Mouse (Mus musculus) regulatory T cell (primary cell): ENCODE data around the gene Ski.

Experiments
- in situ Hi-C: fragments of 300-600 bp; cut with MboI, MseI; formaldehyde crosslinking; loops from one replicate; pipeline ENCODE4 v1.15.1; 2025; ENCODE audit warnings: high pct_unique_total_duplicates

Gene Ski

DNA sequence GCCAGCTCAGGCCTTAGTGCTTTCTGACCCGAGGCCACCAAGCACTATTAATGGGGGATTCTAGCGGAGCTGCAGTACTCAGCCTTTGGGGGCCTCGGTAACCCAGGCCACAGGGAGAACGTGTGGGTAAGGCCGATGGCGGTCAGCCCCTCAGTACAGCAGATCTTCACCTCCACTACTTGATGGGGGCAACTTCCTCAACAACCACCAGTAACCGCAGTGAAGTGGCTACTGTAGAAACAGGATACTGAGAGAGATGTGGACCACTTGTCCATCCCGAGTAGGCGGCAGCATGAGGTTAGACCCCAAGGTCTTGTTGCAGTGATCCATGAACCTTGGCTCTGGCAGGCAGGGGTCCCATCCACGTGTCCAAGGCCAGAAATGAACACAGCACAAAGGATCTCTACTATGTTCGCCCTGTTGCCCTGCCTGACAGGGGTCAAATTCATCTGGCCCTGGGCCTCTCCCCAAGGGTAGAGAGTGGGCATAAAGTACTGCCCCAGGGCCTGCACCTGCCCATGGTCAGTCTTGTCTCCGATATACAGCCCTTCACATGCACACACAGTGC is 71.1 kb downstream of the Ski start:
- in situ Hi-C loops: no loop called here

DNA sequence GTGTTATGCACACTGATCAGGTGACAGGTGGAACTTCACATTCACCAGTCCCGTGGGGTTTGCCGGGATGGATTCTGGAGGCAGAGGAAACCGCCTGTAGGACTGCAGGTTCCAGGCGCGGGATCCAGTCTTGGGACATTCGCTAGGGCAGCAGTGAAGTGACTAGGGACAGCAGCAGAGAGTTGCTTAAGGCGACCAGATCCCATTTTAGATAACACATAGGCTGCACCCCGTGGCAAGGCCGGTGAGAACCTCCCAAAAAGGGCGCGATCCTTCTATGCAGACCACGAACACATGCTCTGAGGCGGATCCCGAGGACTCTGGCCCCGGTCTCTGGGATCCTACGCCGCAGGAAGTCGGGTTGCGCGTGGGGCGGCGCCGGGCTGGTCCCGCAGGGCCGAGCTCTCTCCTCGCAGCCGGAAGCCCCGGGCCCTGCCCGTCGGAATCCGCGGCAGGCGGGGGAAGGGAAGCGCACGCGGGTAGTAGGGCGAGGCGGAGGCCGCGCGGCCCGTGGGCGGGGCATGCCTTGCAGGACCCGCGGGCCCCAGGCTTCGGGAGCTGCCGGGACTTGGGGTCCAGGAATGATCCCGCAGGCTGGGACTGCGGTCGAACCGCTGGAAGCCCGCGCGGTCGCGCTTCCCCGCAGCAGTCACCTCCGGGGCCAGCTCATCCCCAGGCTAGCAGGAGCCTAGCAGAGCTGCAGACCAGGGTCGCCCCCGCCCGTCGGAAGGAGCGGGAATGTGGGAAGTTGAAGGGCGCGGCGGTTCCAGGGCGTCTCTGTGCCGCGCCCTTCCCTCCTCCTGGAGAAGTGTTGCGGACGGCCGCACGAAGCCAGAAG is 71.9 kb downstream of the Ski start:
- in situ Hi-C loops: no loop called here

DNA sequence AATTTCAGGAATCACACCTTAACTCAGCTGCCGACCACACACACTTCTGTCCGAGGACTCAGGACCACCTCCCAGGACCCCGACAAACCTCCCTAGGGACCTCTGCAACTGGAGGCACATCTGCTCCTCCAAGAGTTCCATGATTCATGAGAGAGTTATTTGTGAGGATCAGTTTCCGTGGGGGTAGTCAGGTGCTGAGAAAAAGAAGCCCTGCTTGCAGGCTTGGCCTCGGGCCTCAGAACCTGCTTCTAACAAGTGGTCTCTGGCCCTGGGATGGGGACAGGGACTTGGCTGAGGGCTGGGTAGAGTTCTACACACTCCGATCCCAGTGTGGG is 72.5 kb downstream of the Ski start:
- in situ Hi-C loops: loop anchor here (5.0 kb wide), 1 partner anchor 58 kb away; no protein-coding TSS in a partner anchor

DNA sequence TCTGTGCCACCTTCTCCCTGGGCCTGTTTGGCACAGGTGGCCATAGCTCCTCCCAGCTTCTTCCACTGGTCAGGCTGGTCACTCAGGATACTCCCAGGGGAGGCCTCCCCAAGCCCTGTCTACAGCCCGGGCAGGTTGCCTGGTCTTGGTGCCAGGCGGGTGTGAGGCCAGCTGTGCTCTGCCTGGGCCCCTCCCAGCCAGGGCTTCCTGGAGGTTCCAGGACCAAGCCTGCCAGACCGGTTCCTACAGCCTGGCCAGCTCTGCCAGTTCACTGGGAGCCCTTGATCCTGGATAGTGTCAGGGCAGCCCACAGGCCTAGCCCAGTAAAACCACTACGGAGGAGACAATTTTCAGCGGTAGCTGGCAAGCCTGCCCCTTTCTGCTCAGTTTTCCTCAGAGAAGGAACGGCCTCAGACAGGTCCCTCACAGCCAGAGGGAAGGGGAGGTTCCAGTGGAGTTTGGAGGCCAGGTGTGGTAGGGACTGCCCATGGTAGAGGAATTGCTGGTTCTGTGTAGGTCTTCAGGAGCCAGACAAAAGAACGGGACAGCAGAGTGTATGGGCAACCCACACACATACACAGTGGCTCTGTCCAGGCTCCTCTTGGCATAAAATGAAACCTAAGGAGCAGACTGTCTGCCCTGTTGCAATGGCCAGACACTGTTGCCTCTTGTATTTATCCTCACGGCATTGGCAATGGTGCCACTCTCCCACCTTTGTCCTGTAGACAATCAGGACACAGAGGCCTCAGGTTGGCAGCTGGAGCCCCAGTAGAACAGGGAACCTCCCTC is 73.3 kb downstream of the Ski start:
- in situ Hi-C loops: loop anchor here (5.0 kb wide), 1 partner anchor 57 kb away; no protein-coding TSS in a partner anchor

DNA sequence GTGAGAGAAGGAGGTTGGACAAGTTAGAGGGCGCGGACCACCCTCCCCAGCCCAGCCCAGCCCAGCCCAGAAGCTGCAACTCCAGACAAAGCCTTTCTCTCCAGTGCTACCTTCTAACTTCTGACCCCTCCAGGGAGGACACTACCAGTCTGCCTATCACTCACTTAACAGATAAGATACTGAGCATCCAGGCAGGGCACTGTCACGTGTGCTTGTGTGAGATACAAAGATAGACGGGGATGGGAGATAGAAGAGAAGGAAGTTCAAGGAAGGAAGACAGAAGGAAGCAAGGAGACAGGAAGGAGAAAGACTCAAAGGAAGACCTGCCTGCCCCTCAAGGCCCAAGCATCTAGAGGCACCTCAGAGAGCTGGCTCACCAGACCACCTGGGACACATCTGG is 73.9 kb downstream of the Ski start:
- in situ Hi-C loops: loop anchor here (5.0 kb wide), 1 partner anchor 56 kb away; no protein-coding TSS in a partner anchor

DNA sequence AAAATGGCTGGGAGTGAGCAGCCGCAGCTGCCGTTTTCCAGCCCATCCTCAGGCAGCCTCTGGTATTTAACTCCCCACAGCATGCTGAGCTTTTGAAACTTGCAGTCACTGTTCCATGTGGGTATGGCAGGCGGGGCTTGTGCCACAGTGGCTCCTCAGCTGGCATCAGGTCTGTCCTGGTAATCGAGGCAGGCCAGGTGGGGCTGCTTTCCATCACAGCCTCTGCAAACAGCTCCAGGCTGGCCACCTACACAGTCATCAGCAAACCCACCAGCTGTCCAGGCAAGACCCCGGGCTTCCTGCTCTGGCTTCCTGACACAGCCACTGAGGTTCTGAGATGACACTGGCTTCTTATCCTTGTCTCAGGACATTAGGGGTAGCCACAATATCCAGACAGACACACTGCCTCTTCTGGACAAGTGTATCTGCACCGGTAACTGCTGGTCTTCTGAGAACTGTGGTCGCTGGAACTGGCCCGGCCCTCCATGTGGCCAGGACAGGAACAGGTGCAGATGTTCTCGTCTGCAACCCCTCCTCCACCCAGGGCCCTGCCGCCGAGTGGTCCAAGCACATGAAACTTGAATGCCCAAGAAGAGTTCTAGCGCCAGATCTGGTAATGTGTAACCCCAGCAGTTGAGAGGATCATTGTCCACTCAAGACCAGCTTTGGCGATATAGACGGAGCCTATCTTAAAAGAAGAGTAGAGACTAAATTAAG is 76.1 kb downstream of the Ski start:
- in situ Hi-C loops: loop anchor here (5.0 kb wide), 1 partner anchor 54 kb away; no protein-coding TSS in a partner anchor

DNA sequence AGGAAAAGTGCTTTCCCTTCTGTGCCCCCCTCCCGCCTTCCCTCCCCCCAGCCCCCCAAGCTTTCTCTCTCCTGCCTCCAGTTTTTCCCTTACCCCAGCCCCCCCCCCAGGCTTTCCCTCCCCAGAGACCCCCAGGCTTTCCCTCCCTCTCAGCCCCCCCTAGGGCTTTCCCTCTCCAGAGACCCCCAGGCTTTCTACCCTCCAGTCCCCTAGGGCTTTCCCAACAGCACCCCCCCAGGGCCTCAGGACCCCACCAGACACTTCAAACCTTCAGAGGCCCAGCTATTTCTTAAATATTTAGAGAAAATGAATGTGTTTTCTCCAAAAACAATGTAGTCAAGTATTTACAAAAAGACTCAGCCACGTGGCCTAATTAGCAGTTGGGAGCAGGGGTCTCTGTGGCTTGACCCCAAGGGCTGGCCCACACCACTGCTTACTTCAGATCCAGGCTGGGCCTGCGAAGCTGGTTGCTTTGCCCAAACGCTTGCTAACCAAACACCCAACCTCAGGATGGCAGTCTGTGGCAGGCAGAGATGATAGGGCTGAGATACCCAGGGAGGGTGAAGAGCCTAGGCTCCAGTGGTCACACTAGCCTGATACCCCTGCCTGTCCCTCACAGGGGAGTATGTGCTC is 77.7 kb downstream of the Ski start:
- in situ Hi-C loops: loop anchor here (5.0 kb wide), 1 partner anchor 52 kb away; no protein-coding TSS in a partner anchor

DNA sequence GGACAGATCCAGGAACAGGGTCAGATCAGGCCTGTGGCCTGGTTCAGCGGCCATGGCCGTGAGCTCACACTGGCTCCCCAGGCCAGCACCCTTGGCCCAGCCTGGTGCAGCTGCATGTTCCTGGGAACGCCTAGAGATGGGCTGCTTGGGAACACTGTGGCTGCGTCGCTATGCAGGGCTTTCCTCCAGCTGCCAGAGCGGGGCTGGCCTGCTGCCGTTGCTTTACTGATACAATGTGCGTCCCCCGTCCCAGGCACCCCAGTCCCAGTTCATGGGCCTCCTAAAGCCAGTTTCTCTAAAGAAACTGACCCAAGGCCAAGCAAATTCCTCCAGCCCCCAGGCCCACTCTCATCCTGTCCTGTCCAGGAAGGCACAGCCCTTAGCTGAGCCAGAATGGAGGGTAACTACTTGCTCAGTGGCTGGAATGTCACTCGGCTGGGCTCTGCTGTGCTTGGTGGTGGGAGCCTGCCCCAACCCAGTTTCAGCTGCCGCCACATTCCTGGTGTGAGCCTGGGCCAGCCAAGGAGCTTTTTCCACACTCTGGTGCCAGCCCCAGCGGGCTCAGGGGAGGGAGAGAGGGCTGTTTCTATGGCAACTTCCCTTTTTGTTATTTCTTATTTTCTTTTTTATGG is 78.4 kb downstream of the Ski start:
- in situ Hi-C loops: no loop called here

DNA sequence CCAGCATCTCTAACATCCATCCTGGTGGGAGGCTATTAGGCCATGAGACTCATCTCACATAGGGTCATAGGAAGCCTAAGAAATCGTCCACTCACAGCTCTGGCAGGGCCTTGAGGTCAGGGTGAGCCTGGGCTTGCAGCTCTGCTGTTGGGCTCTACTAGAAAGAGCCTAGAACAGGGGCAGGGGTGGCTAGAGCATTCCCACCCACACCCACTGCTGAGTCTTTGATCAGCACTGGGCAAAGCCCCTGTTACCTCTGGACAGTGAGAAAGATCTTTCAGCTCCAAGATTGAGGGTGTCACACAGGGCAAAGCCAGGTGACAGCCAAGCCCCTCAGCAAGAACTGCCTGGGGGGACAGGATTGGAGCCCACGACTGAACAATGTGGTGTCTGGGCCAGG is 79.0 kb downstream of the Ski start:
- in situ Hi-C loops: no loop called here

DNA sequence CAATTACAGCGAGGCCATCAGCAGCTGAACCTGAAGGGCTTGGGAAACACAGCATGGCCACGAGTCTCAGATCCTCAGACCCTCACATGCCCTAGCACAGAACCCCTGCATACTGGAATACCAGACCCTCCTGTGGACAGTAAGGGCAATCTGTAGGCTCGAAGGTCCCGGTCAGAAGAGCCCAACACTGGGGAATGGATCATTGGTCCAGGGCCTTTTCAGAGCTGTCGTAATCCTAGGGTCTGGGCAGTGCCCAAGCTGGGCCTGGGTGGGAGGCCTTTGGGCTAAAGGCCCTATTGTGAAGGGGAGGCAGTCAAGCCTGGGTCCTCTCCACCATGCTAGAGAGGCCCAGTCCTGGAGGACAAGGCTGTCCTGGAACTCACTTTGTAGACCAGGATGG is 79.6 kb downstream of the Ski start:
- in situ Hi-C loops: no loop called here

DNA sequence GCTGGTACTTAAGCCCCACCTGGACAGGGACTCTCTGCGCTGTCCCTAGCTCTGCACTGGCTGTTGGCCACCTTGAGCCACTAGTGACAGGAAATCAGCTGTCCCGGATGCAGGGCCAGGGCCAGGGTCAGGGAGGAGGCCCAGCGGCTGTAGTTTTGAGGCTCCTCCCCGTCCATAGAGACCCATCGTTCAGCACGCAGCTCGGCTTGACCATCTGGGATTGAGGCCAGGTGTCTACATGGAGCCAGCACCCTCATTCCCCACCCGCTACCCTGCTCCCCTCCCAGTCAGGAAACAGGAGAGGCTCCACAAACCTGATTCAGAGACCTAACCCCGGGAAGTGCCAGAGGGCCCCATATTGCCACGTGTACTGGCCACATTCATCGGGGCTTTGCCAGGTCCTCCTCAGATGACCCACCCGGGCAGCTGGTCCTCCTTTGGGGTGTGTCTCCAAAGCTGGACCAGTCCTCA is 81.6 kb downstream of the Ski start:
- in situ Hi-C loops: no loop called here

DNA sequence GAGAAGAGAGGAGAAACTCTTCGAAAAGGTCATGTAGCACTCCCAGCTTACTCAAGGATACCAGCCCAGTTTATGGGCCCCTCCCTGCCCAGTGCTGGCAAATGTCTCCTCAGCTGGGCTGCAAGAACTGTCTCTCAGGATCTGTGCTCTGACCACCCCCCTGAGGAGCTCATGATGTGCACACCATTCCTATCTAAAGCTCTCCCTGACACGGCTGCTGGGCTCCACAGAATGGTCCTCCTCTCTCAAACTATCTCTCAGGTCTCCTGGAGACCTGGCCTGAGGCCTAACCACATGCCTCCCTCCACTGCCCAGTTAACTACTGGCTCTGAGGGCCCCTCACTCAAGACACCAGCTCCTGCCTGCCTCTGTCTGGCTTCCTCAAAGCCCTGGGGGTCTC is 82.2 kb downstream of the Ski start:
- in situ Hi-C loops: no loop called here

DNA sequence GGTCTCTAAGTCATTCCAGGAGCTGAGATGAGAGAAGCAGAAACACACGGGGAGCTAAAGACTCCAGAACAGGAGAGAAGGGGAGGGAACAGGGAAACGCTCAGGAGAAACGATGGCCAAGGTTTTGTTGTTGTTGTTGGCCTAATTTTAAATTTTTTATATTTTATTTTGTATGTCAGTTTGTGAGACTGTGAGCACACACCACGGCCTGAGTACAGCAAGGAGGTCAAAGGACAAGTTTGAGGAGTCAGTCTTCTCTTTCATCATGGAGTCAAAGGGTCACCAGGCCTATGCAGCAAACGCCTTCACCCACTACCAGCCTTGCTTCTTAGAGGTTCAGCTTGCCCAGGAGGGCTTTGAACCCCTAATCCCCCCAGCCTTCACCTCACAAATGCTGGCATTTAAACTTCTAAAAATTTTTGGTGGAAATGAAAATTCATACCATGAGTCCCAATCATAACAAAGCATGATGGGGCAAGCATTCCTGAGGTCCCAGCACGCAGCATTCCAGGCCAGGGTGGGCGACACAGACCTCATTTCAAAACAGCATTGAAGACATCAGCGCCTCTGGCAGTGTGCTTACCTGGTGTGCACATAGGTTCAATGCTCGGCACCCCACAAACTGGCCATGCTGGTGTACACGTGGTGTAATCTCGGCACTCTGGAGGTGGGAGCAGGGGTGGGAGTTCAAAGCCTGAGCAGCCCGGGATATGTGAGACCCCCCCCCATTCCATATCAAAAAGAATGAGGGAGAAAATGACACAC is 82.9 kb downstream of the Ski start:
- in situ Hi-C loops: loop anchor here (10.0 kb wide), 1 partner anchor 535 kb away; no protein-coding TSS in a partner anchor

DNA sequence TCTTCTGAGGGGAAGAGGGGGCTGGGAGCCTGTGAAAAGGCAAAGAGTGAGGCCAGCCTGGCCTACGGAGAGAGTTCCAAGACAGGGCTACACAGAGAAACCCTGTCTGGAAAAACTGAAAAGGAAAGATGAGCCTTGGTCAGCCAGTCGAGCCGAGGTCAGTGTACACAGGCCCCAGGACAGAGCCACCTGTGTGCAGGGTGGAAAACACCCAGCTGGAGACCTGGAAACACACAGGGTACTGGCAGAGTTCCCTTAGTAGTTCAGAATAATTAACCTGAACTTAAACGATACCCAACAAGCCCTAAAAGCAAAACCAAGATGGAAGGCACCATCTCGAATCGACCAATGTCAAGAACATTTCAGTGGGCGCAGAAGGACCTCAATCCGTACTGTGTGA is 83.9 kb downstream of the Ski start:
- in situ Hi-C loops: loop anchor here (10.0 kb wide), 1 partner anchor 534 kb away; no protein-coding TSS in a partner anchor

DNA sequence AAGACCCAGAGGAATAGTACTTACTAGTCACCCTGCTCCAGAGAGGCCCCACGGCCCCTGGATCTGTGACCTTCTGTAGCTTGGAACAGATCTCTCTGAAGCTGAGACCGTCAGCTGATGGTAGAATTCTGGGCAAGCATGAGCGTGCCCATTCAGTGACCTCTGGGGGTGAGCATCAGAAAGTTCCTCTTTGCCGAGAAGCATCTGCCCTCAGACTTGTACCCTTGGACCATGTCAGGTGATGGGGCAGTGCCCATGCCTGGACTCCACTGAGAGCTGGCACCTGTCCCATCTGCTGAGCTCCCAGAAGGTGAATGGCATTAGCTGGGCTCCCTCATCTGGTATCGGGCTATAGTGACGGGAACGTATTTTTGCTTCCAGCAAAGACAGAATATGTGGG is 84.5 kb downstream of the Ski start:
- in situ Hi-C loops: loop anchor here (10.0 kb wide), 1 partner anchor 533 kb away; no protein-coding TSS in a partner anchor

DNA sequence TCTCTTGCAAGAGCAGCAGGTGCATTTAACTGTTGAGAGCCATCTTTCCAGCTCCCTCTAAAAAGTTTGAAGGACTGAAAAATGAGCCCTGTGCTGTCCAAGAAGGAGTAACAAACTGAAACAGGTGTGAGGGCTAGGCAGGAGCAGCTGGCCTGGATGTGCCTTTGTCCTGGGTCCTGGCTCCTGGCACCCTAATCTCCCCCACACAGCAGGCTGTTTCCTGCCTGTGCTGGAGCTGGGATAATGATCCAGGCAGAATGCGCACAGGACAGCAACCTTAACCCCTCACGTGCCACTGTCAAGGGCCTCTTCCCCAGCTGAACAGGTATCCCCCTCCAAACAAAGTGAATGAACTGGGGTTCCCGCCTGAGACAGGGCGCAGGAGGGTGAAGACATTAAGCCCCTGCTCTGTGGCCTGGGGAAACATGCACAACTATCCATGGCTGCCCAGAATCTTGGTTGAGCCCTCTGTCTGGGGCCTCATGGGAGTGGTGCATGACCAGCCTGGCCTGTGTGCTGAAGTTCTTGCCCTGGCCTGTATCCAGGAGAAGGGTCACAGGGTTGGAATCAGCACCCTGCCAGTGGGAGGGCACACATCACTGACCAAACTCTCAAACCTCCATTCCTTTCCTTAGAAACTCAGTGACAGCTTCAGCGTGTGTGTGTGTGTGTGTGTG is 86.3 kb downstream of the Ski start:
- in situ Hi-C loops: loop anchor here (10.0 kb wide), 1 partner anchor 531 kb away; no protein-coding TSS in a partner anchor

DNA sequence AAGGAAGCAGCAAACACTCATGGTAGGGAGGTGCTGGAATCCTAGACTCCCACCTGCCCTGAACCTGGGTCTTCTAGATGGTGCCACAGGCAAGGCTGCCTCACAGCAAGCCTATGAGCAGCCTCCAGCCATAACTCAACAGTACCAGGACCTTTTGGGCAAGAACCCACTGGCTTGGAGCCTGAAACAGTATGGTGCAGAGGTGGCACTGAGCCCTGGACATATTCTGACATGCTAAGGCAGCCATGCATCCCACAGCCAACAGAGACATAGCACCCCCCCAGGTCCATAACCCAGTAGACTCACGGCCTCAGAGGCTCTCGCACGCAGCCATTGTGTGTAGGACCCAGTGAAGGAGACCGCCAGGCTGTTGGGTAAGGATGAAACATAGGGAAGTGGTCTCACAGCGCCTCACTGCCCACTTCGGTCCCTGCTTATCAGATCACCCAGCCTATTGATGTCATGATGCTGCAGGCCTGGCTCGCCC is 87.7 kb downstream of the Ski start:
- in situ Hi-C loops: loop anchor here (10.0 kb wide), 1 partner anchor 530 kb away; no protein-coding TSS in a partner anchor

DNA sequence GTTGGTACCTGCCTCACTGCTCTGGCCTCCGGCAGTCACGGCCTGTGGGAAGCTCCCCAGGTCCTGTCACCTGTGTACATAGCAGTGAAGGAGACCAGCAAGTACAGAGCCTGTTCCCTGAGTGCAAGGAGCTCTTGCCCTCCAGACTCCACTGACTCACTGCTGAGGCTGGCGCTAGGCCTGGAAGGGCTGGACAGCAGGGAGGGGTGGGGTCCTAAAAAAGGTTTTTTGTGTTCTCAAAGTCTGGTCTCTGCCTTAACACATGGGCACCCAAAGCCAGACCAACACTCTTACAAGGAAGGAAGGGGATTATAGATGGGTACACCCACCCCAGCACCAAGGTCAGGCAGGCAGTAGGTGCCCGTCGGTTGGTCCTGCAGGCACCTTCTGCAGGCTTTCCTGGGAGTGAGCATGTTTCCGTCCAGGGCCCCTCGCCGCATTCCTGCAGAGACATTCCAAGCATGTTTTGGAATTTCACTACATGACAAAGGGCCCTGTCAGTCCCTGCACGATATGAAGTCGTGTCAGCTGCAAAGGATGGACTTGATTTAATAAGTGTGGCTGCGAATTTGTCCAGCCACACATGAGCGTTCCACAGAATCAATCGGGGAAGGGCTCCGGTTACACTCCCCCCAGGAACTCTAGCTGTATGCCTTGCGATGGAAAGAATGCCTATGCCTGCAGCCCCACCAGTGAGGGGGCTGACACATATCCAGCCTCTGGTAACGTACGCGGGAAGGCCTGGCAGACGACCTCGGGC is 88.6 kb downstream of the Ski start:
- in situ Hi-C loops: loop anchor here (10.0 kb wide), 1 partner anchor 529 kb away; no protein-coding TSS in a partner anchor
